Mouse (Mus musculus) kidney, adult 2 months (tissue): ENCODE measurements around the gene Mfsd14a.

Experiments used
- CTCF ChIP-seq: fragments of 200-500 bp; conservative IDR thresholded peaks from 2 replicates; pipeline ENCODE4 v1.5.1; 2011; ENCODE audit warnings: low read depth, mild to moderate bottlenecking, control low read depth, low read length, moderate library complexity, mixed read lengths; ENCODE audit not compliant: insufficient read depth, insufficient read length
- POLR2A ChIP-seq: fragments of 200-500 bp; IDR thresholded peaks from one replicate; pipeline ENCODE4 v1.6.1; 2011; ENCODE audit warnings: low read depth, low read length, control low read depth

DNA sequence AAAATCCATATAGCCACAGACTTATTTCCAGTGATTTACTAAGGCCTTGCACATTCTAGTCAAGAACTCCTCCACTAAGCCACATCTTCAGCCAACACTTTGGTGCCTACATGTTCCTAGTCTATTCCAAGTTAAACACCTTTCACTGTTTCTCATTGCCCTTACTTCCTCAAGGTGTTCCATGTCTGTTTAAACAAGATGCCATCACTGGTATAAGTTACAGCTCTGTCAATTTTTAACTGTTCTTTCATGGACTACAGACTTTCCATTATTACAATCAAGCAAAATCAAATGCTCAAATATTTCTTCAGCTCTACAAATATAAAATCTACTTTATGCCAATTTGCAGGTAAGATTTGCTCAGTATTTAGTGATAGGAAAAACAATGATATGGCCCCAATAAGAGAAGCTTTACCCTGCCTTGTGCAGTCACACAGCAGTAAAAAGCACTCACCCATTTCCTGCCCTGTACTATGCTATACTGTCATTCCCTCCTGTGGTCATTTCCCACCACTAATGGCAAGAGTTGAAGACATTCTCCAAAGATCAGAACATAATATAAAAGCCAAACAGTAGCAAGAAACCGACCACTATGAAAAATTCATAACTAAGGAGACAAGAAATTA is 40.3 kb upstream of the Mfsd14a start:
- TF ChIP-seq CTCF (no peak), POLR2A (no peak)
